Mouse (Mus musculus): ENCODE data around the gene Nmbr. TPM values are rescaled to one million over a fixed set of nuclear protein-coding genes. Genes with fewer than 3 reads are reported as not detected.

Gene Nmbr
- total and polyA plus RNA-seq, 3 experiments: 0.25 to 0.36 (median 0.26) TPM

Other genes starting within 250 kb of the Nmbr start
- not detected in 2 replicates for gene Adgrg6, start 159.9 kb upstream of the Nmbr start, total RNA-seq (2012; rRNA removed)
- not detected in 2 replicates for gene Adgrg6, start 159.9 kb upstream of the Nmbr start, total RNA-seq (2014; rRNA removed)
- not detected in 2 replicates for gene Adgrg6, start 159.9 kb upstream of the Nmbr start, polyA plus RNA-seq (2012; ENCODE audit: insufficient read length, low read depth)
- 49.8 and 50.0 TPM in 2 replicates for gene Vta1, start within 50 bp of the Nmbr start, total RNA-seq (2012; rRNA removed)
- gene Vta1, start within 50 bp of the Nmbr start, total RNA-seq (2014; rRNA removed): 82.1 and 97.9 TPM in 2 replicates
- 79.6 and 91.7 TPM in 2 replicates for gene Vta1, start within 50 bp of the Nmbr start, polyA plus RNA-seq (2012; ENCODE audit: insufficient read length, low read depth)
- not detected in 2 replicates for gene Gje1, start 12.6 kb downstream of the Nmbr start, total RNA-seq (2012; rRNA removed)
- not detected in 2 replicates for gene Gje1, start 12.6 kb downstream of the Nmbr start, total RNA-seq (2014; rRNA removed)
- not detected in 2 replicates for gene Gje1, start 12.6 kb downstream of the Nmbr start, polyA plus RNA-seq (2012; ENCODE audit: insufficient read length, low read depth)

Data from CH12.LX (cell line).